Mouse (Mus musculus): ENCODE results near the gene Tnrc6b. TPM values are rescaled to one million over a fixed set of nuclear protein-coding genes. Genes with fewer than 3 reads are reported as not detected.
"Not testable (repeated sequence)": the region's sequence is repeated elsewhere in the genome, so short reads cannot be mapped to it uniquely, and the experiment has no call there.

Tnrc6b gene
- polyA plus RNA-seq, 1 experiment from 2014 or later: 10.0 TPM

DNA sequence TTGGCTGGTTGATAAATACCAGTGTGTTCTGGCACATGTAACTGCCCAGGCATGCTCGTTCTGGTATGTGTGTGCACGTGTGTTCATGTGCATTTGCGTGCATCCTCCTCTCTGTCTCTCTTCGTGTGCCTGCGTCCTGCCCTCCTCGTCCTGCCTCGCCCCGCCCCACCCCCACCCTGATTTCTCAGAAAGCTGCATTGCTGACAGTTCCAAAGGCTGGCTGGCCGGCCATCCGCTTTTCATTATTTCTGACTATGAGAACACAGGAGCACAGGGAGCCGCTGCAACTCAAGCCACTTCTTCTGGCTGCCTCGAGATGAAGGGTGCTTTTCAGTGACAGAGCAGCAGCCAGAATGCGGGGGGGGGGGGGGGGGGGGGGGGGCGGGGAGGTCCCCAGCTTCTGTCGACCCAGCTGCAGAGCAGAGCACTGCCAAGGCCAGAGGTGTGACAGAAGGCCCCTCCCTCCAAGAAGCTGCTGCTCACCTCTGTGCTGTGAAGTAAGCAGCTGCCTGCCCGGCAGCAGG is 219.0 kb downstream of the Tnrc6b start:
- 31% methylated on average over 14 of the region's 16 CpGs for WGBS
- Histone ChIP-seq H3K4me1 (ENCODE audit: control insufficient read depth, insufficient read depth, low read length) (no peaks in the 10 kb centered on the region), H3K4me3 (ENCODE audit: low read depth, low read length) (no peak overlapping the region), H3K4me2 (ENCODE audit: low read length) (no peak overlapping the region), H3K27ac (ENCODE audit: low read depth, low read length) (no peak overlapping the region), H3K27me3 (replicated peaks; ENCODE audit: control insufficient read depth, insufficient read depth, low read length) (no peaks in the 10 kb centered on the region), H3K36me3 (ENCODE audit: control insufficient read depth, insufficient read depth, low read length) (peaks cover 65% of the 10 kb centered on the region), H3K9ac (ENCODE audit: low read length) (no peak overlapping the region), H3K9me3 (replicated peaks; ENCODE audit: control insufficient read depth, low read length) (no peaks in the 10 kb centered on the region)
- ATAC-seq: no peak
- peak; percentile 25 for DNase-seq (ENCODE audit: low spot score)

DNA sequence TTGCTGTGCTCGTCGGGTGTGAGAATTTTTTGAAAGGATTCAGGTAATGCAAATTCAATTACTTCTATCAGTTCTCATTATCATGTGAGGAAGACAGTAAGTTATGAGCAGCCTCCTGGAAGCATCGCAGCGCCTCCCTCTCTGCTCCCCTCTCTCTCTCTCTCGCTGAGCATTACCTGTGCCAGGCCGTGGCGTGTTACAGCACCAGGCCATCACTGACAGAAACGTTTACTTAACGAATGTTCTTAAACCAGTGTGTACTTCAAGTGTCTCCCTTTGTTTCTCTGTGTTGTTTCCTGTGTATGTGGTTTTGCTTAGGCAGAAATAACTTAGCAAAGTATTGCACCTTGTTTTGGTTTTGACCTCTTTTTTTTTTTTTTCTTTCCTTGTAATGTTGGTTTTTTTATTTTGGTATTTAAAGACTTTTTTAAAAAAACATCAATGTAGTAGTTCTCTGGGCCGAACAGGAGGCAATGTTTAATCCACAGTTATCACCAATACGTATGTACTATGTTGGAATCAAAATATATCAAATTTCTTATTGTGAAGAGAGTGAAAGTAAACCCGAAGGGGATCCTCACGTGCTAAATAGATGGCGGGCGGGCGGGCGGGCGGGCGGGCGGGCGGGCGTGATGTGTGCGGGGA is 219.7 kb downstream of the Tnrc6b start:
- H3K9me3 ChIP-seq (replicated peaks; ENCODE audit: control insufficient read depth, low read length); H3K27ac ChIP-seq (ENCODE audit: low read depth, low read length); H3K4me2 ChIP-seq (ENCODE audit: low read length); DNase-seq (ENCODE audit: low spot score); H3K4me3 ChIP-seq (ENCODE audit: low read depth, low read length); H3K4me1 ChIP-seq (ENCODE audit: control insufficient read depth, insufficient read depth, low read length); H3K27me3 ChIP-seq (replicated peaks; ENCODE audit: control insufficient read depth, insufficient read depth, low read length); H3K9ac ChIP-seq (ENCODE audit: low read length); ATAC-seq: not testable (repeated sequence)
- peaks cover 62% of the 10 kb centered on the region for H3K36me3 ChIP-seq (ENCODE audit: control insufficient read depth, insufficient read depth, low read length)
- 88% methylated on average over 23 of the region's 23 CpGs for WGBS

DNA sequence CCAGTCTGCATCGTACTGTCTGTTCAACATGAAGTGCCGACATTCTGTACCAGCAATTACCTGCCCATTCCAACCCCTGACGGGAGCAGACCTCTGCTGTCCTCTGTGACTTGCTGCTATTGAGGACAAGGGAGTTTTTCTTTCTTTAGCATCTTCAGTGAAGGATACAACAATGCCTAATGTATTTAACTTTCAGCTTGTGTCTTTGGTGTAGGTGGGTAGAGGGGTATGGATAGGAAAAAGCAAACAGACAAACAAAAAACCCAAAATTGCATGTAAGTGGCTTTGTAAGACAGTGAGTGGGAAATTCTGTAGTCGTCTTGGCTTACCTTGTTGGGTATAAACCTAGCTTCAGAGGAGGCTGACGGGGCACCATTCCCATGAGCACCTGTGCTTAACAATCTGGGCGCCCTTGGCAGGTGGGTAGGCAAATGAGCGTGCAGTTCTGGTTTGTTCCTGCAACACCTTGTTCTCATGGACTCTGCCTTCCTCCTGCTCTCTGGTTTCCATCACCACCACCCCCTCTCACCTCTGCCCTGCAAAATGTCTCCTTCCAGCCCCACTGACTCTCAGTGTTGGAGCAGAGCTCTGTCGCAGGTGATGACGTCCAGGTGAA is 220.3 kb downstream of the Tnrc6b start:
- DNase-seq (ENCODE audit: low spot score) (no peak), ATAC-seq (no peak)
- H3K4me2 ChIP-seq (ENCODE audit: low read length): no peak overlapping the region
- no peaks in the 10 kb centered on the region for H3K4me1 ChIP-seq (ENCODE audit: control insufficient read depth, insufficient read depth, low read length)
- H3K9ac ChIP-seq (ENCODE audit: low read length): no peak overlapping the region
- no peak overlapping the region for H3K27ac ChIP-seq (ENCODE audit: low read depth, low read length)
- H3K36me3 ChIP-seq (ENCODE audit: control insufficient read depth, insufficient read depth, low read length): peaks cover 56% of the 10 kb centered on the region
- 93% methylated on average over 9 of the region's 9 CpGs for WGBS
- H3K27me3 ChIP-seq (replicated peaks; ENCODE audit: control insufficient read depth, insufficient read depth, low read length): no peaks in the 10 kb centered on the region
- H3K9me3 ChIP-seq (replicated peaks; ENCODE audit: control insufficient read depth, low read length): no peaks in the 10 kb centered on the region
- H3K4me3 ChIP-seq (ENCODE audit: low read depth, low read length): no peak overlapping the region

DNA sequence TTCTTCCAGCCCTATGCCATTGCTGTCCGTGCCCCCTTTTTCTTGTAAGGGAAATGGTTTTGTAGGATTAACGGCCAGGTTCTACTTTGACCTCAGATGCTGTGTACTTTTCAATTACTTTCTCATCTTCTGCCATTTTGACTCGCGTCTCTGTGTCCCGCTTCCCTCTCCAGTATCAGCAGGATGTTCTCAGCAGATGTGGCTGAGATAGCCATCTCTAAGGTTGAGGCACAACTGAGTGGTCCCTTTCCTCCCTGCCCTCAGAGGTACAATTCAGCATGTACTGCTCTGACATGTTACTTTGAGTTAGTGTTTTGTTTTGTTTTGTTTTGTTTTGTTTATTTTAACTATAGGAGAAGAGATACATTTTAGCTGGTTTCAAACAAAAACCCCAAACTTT is 223.7 kb downstream of the Tnrc6b start:
- DNase-seq (ENCODE audit: low spot score) (no peak), ATAC-seq (no peak)
- Histone ChIP-seq H3K27me3 (replicated peaks; ENCODE audit: control insufficient read depth, insufficient read depth, low read length) (no peaks in the 10 kb centered on the region), H3K27ac (ENCODE audit: low read depth, low read length) (no peak overlapping the region), H3K36me3 (ENCODE audit: control insufficient read depth, insufficient read depth, low read length) (peaks cover 28% of the 10 kb centered on the region), H3K4me3 (ENCODE audit: low read depth, low read length) (no peak overlapping the region), H3K4me1 (ENCODE audit: control insufficient read depth, insufficient read depth, low read length) (no peaks in the 10 kb centered on the region), H3K9ac (ENCODE audit: low read length) (no peak overlapping the region), H3K4me2 (ENCODE audit: low read length) (no peak overlapping the region), H3K9me3 (replicated peaks; ENCODE audit: control insufficient read depth, low read length) (no peaks in the 10 kb centered on the region)
- 90% methylated on average over 5 of the region's 5 CpGs for WGBS

DNA sequence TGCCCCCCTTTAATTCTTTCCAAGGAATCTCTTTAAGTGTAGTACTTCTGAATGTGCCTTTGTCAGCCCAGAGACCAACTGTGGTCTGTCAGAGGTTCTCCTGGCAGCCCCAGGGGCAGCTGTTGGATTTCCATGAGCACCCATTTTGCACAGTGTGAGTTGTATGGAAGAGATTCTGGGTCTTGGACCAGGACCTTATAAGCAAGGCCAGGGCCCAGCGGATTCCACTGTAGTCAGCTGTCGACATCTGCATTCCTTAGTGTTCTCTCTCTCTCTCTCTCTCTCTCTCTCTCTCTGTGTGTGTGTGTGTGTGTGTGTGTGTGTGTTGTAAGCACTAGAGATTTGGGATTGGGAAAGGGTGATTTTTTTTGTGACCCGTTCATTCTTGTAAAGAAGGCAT is 225.6 kb downstream of the Tnrc6b start:
- DNase-seq (ENCODE audit: low spot score): no peak
- no peak overlapping the region for H3K27ac ChIP-seq (ENCODE audit: low read depth, low read length)
- no peak overlapping the region for H3K4me2 ChIP-seq (ENCODE audit: low read length)
- H3K9me3 ChIP-seq (replicated peaks; ENCODE audit: control insufficient read depth, low read length): no peaks in the 10 kb centered on the region
- H3K36me3 ChIP-seq (ENCODE audit: control insufficient read depth, insufficient read depth, low read length): peaks cover 19% of the 10 kb centered on the region
- WGBS: 87% methylated on average over 3 of the region's 3 CpGs
- H3K4me1 ChIP-seq (ENCODE audit: control insufficient read depth, insufficient read depth, low read length): no peaks in the 10 kb centered on the region
- no peak overlapping the region for H3K9ac ChIP-seq (ENCODE audit: low read length)
- ATAC-seq: no peak
- H3K27me3 ChIP-seq (replicated peaks; ENCODE audit: control insufficient read depth, insufficient read depth, low read length): no peaks in the 10 kb centered on the region
- H3K4me3 ChIP-seq (ENCODE audit: low read depth, low read length): no peak overlapping the region

DNA sequence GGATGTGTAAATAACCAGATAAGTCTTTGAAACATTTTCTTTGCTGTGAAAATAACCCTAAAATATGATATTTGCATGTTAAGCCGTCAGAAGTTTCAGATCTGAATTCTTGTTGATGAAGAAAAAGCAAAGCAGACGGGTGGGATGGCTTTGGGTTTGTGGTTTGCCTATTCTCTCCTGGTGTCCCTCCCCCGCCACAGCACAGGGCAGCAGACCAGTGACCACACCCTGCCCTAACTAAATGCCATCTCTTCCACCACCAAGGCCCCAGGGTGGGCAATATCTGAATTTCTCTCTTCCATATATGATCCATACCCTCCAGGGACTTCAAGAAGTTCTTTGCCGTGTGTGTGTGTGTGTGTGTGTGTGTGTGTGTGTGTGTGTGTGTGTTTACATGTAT is 227.5 kb downstream of the Tnrc6b start:
- DNase-seq (ENCODE audit: low spot score): no peak

DNA sequence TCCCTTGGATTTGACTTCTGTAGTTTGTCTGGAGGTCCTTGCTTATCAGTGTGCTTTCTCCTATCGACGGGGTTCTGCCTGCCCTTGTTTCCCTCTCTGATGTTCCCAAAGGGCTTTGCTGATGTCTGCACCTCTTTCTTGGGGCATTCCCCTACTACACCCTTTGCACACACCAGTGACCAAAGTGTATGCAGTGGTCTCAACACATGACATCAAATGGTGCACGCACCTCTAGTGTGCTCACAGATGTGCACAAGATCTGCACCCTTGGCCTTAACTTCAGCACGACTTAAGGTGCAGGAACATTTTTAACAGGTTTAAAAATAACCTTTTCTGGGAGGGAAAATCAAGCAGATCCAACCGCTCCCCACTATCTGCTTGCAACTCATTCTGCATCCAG is 228.3 kb downstream of the Tnrc6b start:
- no peak overlapping the region for H3K9ac ChIP-seq (ENCODE audit: low read length)
- no peaks in the 10 kb centered on the region for H3K9me3 ChIP-seq (replicated peaks; ENCODE audit: control insufficient read depth, low read length)
- no peak overlapping the region for H3K4me2 ChIP-seq (ENCODE audit: low read length)
- no peaks in the 10 kb centered on the region for H3K27me3 ChIP-seq (replicated peaks; ENCODE audit: control insufficient read depth, insufficient read depth, low read length)
- ATAC-seq (no peak), DNase-seq (ENCODE audit: low spot score) (no peak)
- no peaks in the 10 kb centered on the region for H3K36me3 ChIP-seq (ENCODE audit: control insufficient read depth, insufficient read depth, low read length)
- H3K4me3 ChIP-seq (ENCODE audit: low read depth, low read length): no peak overlapping the region
- no peaks in the 10 kb centered on the region for H3K4me1 ChIP-seq (ENCODE audit: control insufficient read depth, insufficient read depth, low read length)
- 88% methylated on average over 5 of the region's 5 CpGs for WGBS
- no peak overlapping the region for H3K27ac ChIP-seq (ENCODE audit: low read depth, low read length)

More for the DNA sequence above, 227.5 kb downstream of the Tnrc6b start:
- ATAC-seq: no peak
- Histone ChIP-seq H3K27ac (ENCODE audit: low read depth, low read length) (no peak overlapping the region), H3K27me3 (replicated peaks; ENCODE audit: control insufficient read depth, insufficient read depth, low read length) (no peaks in the 10 kb centered on the region), H3K4me2 (ENCODE audit: low read length) (no peak overlapping the region), H3K9ac (ENCODE audit: low read length) (no peak overlapping the region), H3K9me3 (replicated peaks; ENCODE audit: control insufficient read depth, low read length) (no peaks in the 10 kb centered on the region), H3K4me1 (ENCODE audit: control insufficient read depth, insufficient read depth, low read length) (no peaks in the 10 kb centered on the region), H3K4me3 (ENCODE audit: low read depth, low read length) (no peak overlapping the region), H3K36me3 (ENCODE audit: control insufficient read depth, insufficient read depth, low read length) (peaks cover 6% of the 10 kb centered on the region)
- WGBS: 88% methylated on average over 4 of the region's 4 CpGs

DNA sequence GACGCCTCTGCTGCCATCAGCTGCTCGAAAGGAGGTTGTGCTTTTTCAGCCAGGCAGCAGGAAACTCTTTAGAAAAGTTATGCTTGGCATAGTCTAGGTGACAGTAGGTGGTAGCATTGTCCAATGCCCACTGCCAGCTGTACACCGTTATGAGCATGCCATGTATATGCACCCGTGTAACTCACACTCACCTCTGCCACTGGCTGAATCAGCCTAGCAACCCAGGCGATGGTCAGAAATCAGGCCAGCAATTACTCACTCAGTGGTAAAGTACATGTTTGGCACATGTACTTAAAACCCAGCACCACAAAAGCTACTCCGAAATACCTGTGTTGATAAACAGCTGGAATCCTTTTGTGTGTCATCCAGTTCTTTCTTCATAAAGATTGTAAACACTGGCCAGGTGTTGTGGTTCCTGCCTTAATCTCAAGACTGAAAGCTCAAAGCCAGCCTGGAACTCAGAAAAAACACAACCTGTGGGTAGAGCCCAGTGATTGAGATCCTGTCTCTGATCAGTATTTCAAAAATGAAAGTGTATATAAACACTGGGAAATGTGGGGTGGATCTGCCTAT is 230.4 kb downstream of the Tnrc6b start:
- Histone ChIP-seq H3K9ac (ENCODE audit: low read length) (no peak overlapping the region), H3K4me2 (ENCODE audit: low read length) (no peak overlapping the region), H3K4me3 (ENCODE audit: low read depth, low read length) (no peak overlapping the region), H3K36me3 (ENCODE audit: control insufficient read depth, insufficient read depth, low read length) (no peaks in the 10 kb centered on the region), H3K27ac (ENCODE audit: low read depth, low read length) (no peak overlapping the region), H3K27me3 (replicated peaks; ENCODE audit: control insufficient read depth, insufficient read depth, low read length) (no peaks in the 10 kb centered on the region), H3K4me1 (ENCODE audit: control insufficient read depth, insufficient read depth, low read length) (no peaks in the 10 kb centered on the region), H3K9me3 (replicated peaks; ENCODE audit: control insufficient read depth, low read length) (no peaks in the 10 kb centered on the region)
- DNase-seq (ENCODE audit: low spot score) (no peak), ATAC-seq (no peak)
- WGBS: 80% methylated on average over 6 of the region's 6 CpGs

DNA sequence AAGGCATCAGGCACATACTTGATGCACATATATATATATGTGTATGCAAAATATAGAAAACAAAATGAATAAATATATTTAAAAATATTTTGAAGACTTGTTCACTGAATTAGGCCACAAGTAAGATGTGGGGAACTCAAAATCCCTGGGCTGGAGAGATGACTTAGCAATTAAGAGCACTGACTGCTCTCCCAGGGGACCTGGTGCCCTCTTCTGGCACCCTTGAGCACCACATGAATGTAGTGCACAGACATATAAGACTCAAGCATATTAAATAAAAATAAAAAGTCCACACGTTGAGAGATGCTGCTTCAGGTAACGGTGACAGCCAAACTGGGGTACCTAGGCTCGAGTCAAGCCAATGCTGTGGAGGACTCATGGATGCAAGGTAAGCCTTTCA is 234.7 kb downstream of the Tnrc6b start:
- Histone ChIP-seq H3K4me2 (ENCODE audit: low read length) (no peak overlapping the region), H3K27ac (ENCODE audit: low read depth, low read length) (no peak overlapping the region), H3K27me3 (replicated peaks; ENCODE audit: control insufficient read depth, insufficient read depth, low read length) (no peaks in the 10 kb centered on the region), H3K4me3 (ENCODE audit: low read depth, low read length) (no peak overlapping the region), H3K36me3 (ENCODE audit: control insufficient read depth, insufficient read depth, low read length) (no peaks in the 10 kb centered on the region), H3K9ac (ENCODE audit: low read length) (no peak overlapping the region), H3K9me3 (replicated peaks; ENCODE audit: control insufficient read depth, low read length) (no peaks in the 10 kb centered on the region), H3K4me1 (ENCODE audit: control insufficient read depth, insufficient read depth, low read length) (peaks cover 4% of the 10 kb centered on the region; the same call in 1 of the 2 replicates)
- WGBS: 54% methylated on average over 3 of the region's 3 CpGs
- DNase-seq (ENCODE audit: low spot score): peak; percentile 42
- ATAC-seq: no peak

Measured in forebrain, embryonic 14.5 days (tissue).